Mouse (Mus musculus) adrenal gland, adult 8-10 months (tissue): ENCODE data around the gene Olfr1280. TPM values are rescaled to one million over a fixed set of nuclear protein-coding genes. Genes with fewer than 3 reads are reported as not detected.
"Not testable (repeated sequence)": the region's sequence is repeated elsewhere in the genome, so short reads cannot be mapped to it uniquely, and the experiment has no call there.

Source experiments
- DNase-seq: peaks from one replicate; pipeline ENCODE4 v3.0.0; 2022
- total RNA-seq, 4 experiments: library from RNA; stranded (reverse); gene quantifications; 2 replicates each; pipeline ENCODE4 v1.2.4; 2022

Olfr1280 gene
- total RNA-seq = not detected

DNA sequence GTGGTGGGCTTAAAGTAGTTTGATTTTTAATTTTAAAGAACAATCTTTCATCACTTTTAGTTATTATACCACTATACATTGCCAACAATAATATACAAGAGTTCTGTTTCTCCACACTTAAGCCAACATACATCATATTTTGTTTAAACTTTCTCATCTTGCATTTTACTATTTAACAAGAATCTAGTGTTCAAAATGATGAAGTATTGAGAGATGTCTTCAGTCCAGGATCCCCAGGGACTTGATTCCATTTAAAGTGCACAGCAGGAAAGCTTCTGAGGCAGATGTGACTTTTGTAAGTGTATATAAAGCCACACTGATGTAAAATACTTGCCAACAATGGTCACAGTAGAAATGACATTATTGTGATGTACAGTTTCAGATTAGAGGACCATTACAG is at the start of gene Olfr1280:
Gene Olfr1280 (plus strand): TSS at position 301 of the 400 bp plus-strand sequence.
- DNase-seq = no peak

DNA sequence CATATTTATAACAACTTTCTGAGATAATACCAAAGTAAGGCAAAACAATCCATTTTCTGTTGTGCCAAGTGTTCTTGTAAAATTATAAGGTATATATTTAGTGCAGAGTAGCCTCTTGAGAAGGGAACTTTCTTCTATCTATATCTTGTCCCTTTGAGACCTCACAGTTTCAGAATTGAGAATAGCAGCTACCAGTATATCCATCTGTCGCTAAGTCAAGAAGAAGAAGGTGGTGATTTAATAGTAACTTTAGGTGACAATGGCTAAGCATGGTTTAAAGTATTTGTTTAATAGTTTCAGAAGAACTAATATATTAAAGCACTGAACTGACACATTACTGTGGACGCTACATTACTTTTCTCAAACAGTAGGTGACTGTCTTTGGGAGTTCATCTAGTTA is 39.8 kb upstream of the Olfr1280 start, which contains the start of gene Olfr1277:
Gene Olfr1277 (minus strand): TSS at position 101 of the 400 bp plus-strand sequence.
- no peak for DNase-seq

DNA sequence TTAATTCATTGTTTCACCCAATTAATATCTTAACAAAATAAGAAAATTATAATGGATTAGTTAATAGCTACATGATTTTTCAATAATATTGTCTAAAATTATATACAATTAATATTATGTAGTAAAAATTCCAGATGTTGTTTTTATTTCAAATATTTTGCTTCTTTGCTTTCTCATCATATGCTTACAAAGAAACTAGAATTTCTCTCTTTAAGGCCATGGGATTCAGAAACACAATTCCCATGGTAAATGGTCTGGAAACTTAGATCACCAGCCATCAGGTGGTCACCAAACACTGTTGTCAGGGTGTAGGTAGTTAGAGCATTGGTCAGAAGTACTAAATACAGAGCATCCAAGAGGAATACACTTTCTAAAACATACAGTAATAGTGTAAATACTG is 24.0 kb upstream of the Olfr1280 start, which contains the start of gene Olfr1278:
Gene Olfr1278 (plus strand): TSS at position 301 of the 400 bp plus-strand sequence.
- no peak for DNase-seq

DNA sequence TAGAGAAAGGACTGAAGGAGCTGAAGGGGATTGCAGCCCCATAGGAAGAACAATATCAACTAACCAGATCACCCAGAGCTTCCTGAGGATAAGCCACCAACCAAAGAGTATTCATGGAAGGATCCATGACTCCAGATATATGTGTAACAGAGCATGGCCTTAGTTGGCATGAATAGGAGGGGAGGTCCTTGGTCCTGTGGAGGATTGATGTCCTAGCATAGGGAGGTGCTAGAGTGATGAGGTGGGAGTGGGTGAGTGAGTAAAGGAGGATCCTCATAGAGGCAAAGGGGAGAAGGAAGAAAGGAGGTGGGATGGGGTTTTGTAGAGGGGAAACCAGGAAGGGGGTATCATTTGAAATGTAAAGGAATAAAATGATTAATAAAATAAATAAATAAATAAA is 15.3 kb upstream of the Olfr1280 start:
- DNase-seq = no peak

DNA sequence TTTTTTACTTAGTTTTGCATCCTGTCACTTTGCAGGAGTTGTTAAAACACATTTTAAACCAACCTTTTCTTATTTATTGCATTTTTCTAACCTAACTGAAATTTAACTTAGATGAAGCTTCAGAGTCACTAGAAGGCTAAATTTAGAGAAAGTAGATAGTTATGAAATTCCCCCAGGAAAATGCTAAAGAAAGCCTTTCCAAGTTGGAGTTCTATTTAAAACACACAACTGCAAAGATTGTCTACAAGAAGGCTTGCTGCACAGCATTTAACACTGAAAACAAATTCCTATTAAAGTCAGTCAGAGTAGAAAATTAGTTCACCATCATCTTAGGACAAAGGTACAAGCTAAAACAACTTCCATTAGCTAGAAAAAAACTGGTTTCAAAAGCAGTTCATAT is 13.4 kb upstream of the Olfr1280 start, which contains the start of gene Olfr1279:
Gene Olfr1279 (plus strand): TSS at position 262 of the 400 bp plus-strand sequence.
- DNase-seq = no peak

DNA sequence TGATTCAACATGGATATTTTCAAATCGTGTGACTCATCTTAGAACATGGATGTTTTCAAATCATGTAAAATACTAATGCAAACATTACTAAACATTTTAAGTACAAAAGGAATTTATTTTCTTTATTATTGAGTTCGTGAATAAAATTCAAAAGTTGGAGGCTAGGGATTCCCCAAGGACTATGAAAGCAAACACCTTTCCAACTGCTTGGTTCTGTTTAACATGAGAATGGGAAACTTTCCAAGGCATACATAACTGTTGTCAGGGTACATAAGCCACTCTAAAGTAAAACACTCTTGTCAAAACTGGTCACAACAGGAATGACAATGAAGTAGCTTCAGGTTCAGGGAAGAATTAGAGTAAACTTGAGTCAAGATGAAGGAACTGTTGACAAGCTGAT is 12.4 kb downstream of the Olfr1280 start, which contains the start of gene Olfr1281:
Gene Olfr1281 (plus strand): TSS at position 301 of the 400 bp plus-strand sequence.
- no peak for DNase-seq

DNA sequence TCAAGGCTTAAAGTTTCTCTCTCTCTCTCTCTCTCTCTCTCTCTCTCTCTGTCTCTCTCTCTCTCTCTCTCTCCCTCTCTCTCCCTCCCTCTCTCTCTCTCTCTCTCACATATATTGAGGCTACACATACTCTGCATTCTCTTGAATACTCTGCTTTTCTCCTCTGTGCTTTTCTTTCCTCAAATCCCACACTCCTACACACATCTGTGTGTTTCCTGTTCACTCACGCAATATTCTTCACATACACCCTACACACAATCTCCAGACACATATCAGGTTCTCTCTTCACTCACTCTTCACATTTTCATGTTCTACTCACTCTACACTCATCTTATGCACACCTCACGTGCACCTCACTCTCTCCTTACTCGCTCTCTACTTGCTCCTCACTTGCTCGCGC is 19.9 kb downstream of the Olfr1280 start:
- not testable (repeated sequence) for DNase-seq

DNA sequence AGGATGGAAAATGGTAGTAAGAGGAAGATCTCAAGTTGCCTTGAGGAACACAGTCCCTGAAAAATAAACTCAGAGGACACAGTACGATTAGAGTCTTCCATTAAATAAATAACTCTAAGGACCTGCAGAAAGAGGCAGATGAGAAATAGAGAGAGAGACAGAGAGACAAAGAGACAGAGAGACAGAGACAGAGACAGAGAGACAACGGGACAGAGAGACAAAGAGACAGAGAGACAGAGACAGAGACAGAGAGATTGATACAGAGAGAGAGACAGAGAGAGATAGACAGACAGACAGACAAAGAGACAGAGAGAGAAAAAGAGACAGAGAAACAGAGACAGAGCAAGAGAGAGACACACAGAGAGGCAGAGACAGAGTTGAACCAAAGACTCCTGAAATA is 22.2 kb downstream of the Olfr1280 start, which contains the start of gene Olfr1282:
Gene Olfr1282 (minus strand): TSS at position 101 of the 400 bp plus-strand sequence.
- no peak for DNase-seq

DNA sequence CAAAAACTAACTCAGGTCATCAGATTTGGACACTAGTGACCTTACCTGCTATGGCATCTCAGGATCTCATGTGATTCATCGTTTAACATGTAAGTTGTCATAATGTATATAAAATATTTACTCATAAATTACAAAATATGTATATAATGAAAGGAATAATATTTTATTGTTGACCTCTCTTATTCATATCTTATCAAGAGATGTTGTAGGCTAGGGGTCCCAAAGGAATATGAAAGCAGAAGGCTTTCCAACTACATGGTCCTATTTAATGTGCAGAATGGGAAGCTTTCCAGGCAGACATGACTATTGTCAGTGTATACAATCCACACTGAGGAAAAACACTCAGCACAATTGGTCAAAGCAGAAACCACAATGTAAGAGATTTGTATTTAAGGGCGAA is 52.7 kb downstream of the Olfr1280 start, which contains the start of gene Olfr1283:
Gene Olfr1283 (plus strand): TSS at position 301 of the 400 bp plus-strand sequence.
- DNase-seq = no peak

DNA sequence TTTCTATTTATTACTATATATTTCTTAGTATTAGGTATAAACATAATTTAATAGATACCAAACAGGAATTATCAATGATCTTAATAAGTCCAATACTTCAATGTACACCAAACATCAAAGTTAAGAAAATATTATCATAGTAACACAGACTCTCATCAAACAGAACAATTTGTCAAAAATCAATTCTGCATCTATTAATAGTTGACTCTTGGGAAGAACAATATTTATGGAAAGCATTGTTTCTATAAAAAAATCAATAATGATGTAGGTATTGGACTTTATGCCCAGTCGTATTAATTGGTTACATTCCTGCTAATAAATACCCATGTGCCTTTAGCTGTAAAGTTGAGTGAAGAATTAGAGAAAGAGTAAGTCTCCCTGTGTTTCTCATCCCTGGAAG is 61.4 kb downstream of the Olfr1280 start, which contains the start of gene Olfr1284:
Gene Olfr1284 (plus strand): TSS at position 301 of the 400 bp plus-strand sequence.
- DNase-seq = no peak

Other genes with a start within 250 kb of the Olfr1280 start
- gene Gm13941, start 208.0 kb upstream of the Olfr1280 start, total RNA-seq = not detected
- not detected for gene Gm15130, start 161.1 kb upstream of the Olfr1280 start, total RNA-seq
- gene 4930430A15Rik, start 84.4 kb upstream of the Olfr1280 start, total RNA-seq = not detected
- not detected for gene Olfr1275, start 78.7 kb upstream of the Olfr1280 start, total RNA-seq
- not detected for gene Olfr1276, start 59.5 kb upstream of the Olfr1280 start, total RNA-seq
- not detected for gene Olfr1277, start 39.9 kb upstream of the Olfr1280 start, total RNA-seq
- not detected for gene Olfr1278, start 23.9 kb upstream of the Olfr1280 start, total RNA-seq
- not detected for gene Olfr1279, start 13.4 kb upstream of the Olfr1280 start, total RNA-seq
- not detected for gene Olfr1281, start 12.5 kb downstream of the Olfr1280 start, total RNA-seq
- gene Olfr1282, start 22.1 kb downstream of the Olfr1280 start, total RNA-seq = not detected
- not detected for gene Olfr1283, start 52.8 kb downstream of the Olfr1280 start, total RNA-seq
- not detected for gene Olfr1284, start 61.5 kb downstream of the Olfr1280 start, total RNA-seq
- not detected for gene Olfr1286, start 109.1 kb downstream of the Olfr1280 start, total RNA-seq
- gene Olfr1287, start 135.1 kb downstream of the Olfr1280 start, total RNA-seq = not detected
- gene Olfr1288, start 160.1 kb downstream of the Olfr1280 start, total RNA-seq = not detected
- gene Olfr1289, start 166.8 kb downstream of the Olfr1280 start, total RNA-seq = not detected
- gene Olfr1290, start 179.8 kb downstream of the Olfr1280 start, total RNA-seq = not detected
- not detected for gene Olfr1291-ps1, start 183.2 kb downstream of the Olfr1280 start, total RNA-seq
- not detected for gene Olfr1293-ps, start 211.2 kb downstream of the Olfr1280 start, total RNA-seq
- gene Olfr1294, start 226.3 kb downstream of the Olfr1280 start, total RNA-seq = not detected